Mouse (Mus musculus) liver, embryonic 14.5 days (tissue): ENCODE measurements around the gene Top3a. TPM values are rescaled to one million over a fixed set of nuclear protein-coding genes. Genes with fewer than 3 reads are reported as not detected.

ENCODE experiments used
- ATAC-seq: fragments of 200-750 bp; cut with Nextera tagmentation; 2 replicates; pipeline ENCODE4 v1.8.0; 2017; ENCODE audit warnings: moderate number of reproducible peaks, mild to moderate bottlenecking, moderate library complexity; ENCODE audit not compliant: insufficient read depth
- DNase-seq, 3 experiments: peaks; one replicate each; pipeline ENCODE4 v3.0.0-alpha.2; 2012 to 2013; ENCODE audit warnings: low read depth in 3 of 3, low spot score in 3 of 3
- H3K27ac ChIP-seq: fragments of 300-500 bp; sonication (generic); 2 replicates; pipeline ENCODE4 v1.5.1; 2014; ENCODE audit warnings: moderate library complexity, mild to moderate bottlenecking, control low read depth, inconsistent platforms
- H3K27me3 ChIP-seq: fragments of 300-500 bp; sonication (generic); 2 replicates; pipeline ENCODE4 v1.6.1; 2014; ENCODE audit warnings: mild to moderate bottlenecking, low read length, moderate library complexity; ENCODE audit not compliant: control insufficient read depth, insufficient read depth
- H3K36me3 ChIP-seq: fragments of 300-500 bp; sonication (generic); replicated peaks from 2 replicates; pipeline ENCODE4 v1.6.1; 2014; ENCODE audit warnings: low read depth; ENCODE audit not compliant: control insufficient read depth, insufficient read depth
- H3K4me1 ChIP-seq, 2 experiments: fragments of 200-500 bp in 1 of 2; fragments of 300-500 bp in 1 of 2; sonication (generic) in 1 of 2; replicated peaks; 2 replicates each; pipeline ENCODE4 v1.6.1; 2012 to 2014; ENCODE audit warnings: antibody characterized with exemption in 1 of 2, inconsistent platforms in 1 of 2, low read length in 1 of 2; ENCODE audit not compliant: control insufficient read depth in 2 of 2, insufficient read depth in 2 of 2
- H3K4me2 ChIP-seq: fragments of 300-500 bp; sonication (generic); 2 replicates; pipeline ENCODE4 v1.6.1; 2014; ENCODE audit warnings: low read depth, mild to moderate bottlenecking, control low read depth, moderate library complexity
- H3K4me3 ChIP-seq, 2 experiments: fragments of 200-500 bp in 1 of 2; fragments of 300-500 bp in 1 of 2; sonication (generic) in 1 of 2; 2 replicates each; pipeline ENCODE4 v1.5.1; 2012 to 2014; ENCODE audit warnings: low read depth in 2 of 2, low read length in 2 of 2, mild to moderate bottlenecking in 2 of 2, control low read depth in 1 of 2, inconsistent platforms in 1 of 2, moderate library complexity in 1 of 2; ENCODE audit not compliant: insufficient read depth in 1 of 2
- H3K9ac ChIP-seq: fragments of 300-500 bp; sonication (generic); replicated peaks from 2 replicates; pipeline ENCODE4 v1.6.1; 2014; ENCODE audit warnings: mild to moderate bottlenecking, control low read depth, moderate library complexity
- H3K9me3 ChIP-seq: fragments of 300-500 bp; sonication (generic); 2 replicates; pipeline ENCODE4 v1.6.1; 2016; ENCODE audit warnings: low read length, mixed read lengths; ENCODE audit not compliant: control insufficient read depth
- CTCF ChIP-seq: IDR thresholded peaks from 2 replicates; pipeline ENCODE4 v1.5.1; 2016; ENCODE audit warnings: antibody characterized with exemption, low read depth, control low read depth
- EP300 ChIP-seq: IDR thresholded peaks from 2 replicates; pipeline ENCODE4 v1.6.1; 2016; ENCODE audit warnings: antibody characterized with exemption, low read depth
- WGBS: fragments of 180-500 bp; shearing (Covaris S2); extraction: QIAGEN DNeasy Blood & Tissue Kit; methylation state at CpG from one replicate; pipeline ENCODE4 v1.1.7; 2014; ENCODE audit not compliant: insufficient replicate concordance; 5-methylcytosine and 5-hydroxymethylcytosine counted together
- polyA plus RNA-seq, 2 experiments: library from polyadenylated mRNA; depleted of rRNA in 1 of 2; stranded (reverse) in 1 of 2; unstranded in 1 of 2; fragments of >200 nt; fragmentation: Nextera tagmentation in 1 of 2; extraction: Ambion mirVana in 1 of 2; gene quantifications; 2 replicates each; pipeline versions ENCODE4 v1.2.1 to v1.2.3; 2012 to 2014

Top3a gene
- polyA plus RNA-seq, 2 experiments: 4.4 to 5.0 TPM

DNA sequence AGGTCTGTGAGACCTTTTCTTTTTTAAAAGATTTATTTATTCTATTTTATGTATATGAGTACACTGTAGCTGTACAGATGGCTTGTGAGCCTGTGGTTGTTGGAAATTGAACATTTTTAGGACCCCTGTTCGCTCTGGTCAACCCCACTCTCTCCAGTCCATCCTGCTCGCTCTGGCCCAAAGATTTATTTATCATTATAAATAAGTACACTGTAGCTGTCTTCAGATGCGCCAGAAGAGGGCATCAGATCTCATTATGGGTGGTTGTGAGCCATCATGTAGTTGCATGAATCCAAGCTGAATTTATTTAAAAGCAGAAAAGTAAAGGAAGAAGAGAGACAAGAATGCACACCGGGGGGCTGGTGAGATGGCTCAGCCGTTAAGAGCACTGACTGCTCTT, 42.0 kb downstream of the Top3a start:
- WGBS: 67% methylated on average over 5 of the region's 5 CpGs
- Histone ChIP-seq H3K36me3 (no peaks in the 10 kb centered on the region), H3K9ac (no peak overlapping the region), H3K4me2 (no peak overlapping the region), H3K9me3 (no peaks in the 10 kb centered on the region), H3K4me1 (peaks cover 4 to 9% of the 10 kb centered on the region in 2 experiments; a peak in 3 of 4 replicates), H3K27me3 (no peaks in the 10 kb centered on the region), H3K4me3 (no peak overlapping the region), H3K27ac (no peak overlapping the region)
- no peak for DNase-seq
- TF ChIP-seq EP300 (no peak), CTCF (peak; percentile 26; the same call in 1 of the 2 replicates)
- ATAC-seq: no peak

DNA sequence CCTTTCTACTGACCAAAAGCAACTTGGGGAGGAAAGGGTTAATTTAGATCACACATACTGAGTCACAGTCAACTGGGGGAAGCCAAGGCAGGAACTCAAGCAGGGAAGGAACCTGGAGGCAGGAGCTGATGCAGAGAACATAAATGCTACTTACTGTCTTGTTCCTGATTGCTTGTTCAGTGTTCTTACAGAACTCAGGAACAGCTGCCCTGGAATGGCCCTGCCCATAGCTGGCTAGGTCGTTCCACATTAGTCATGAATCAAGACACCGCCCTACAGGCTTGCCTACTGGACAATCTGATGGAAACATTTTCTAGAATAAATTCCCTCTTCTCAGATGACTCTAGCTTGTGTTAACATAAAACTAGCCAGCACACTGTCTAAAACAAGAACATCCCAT, 43.0 kb downstream of the Top3a start:
- Histone ChIP-seq H3K9me3 (no peaks in the 10 kb centered on the region), H3K9ac (no peak overlapping the region), H3K4me1 (peaks cover 4 to 10% of the 10 kb centered on the region in 2 experiments; a peak in 3 of 4 replicates), H3K4me2 (no peak overlapping the region), H3K27ac (no peak overlapping the region), H3K36me3 (no peaks in the 10 kb centered on the region), H3K27me3 (no peaks in the 10 kb centered on the region), H3K4me3 (no peak overlapping the region)
- 54% methylated on average over 2 of the region's 2 CpGs for WGBS
- ATAC-seq: no peak
- DNase-seq: no peak
- TF ChIP-seq CTCF (no peak), EP300 (no peak)

DNA sequence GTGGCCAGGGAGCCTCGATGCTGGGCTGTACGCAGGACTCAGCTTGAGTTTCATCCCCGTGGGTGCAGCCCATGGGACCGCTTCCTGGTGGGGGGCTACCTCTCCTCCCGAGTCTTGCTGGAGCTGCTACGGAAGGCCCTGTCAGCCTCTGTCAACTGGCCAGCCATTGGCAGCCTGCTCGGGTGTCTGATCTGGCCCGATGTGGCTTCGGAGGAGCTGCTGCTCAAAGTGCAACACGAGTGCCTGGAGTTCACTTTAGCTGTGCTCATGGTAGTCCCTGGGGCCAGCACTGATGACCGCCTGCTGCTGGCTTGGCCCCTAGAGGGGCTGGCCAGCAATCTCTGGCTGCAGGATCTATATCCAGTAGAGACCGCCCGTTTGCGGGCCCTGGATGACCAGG, 45.9 kb downstream of the Top3a start:
- TF ChIP-seq EP300 (no peak), CTCF (no peak)
- ATAC-seq (no peak), DNase-seq (no peak)
- Histone ChIP-seq H3K4me1 (peaks cover 14 to 20% of the 10 kb centered on the region in 2 experiments), H3K27me3 (no peaks in the 10 kb centered on the region), H3K9ac (no peak overlapping the region), H3K4me3 (no peak overlapping the region), H3K4me2 (no peak overlapping the region), H3K9me3 (no peaks in the 10 kb centered on the region), H3K27ac (no peak overlapping the region), H3K36me3 (no peaks in the 10 kb centered on the region)
- 87% methylated on average over 14 of the region's 14 CpGs for WGBS

DNA sequence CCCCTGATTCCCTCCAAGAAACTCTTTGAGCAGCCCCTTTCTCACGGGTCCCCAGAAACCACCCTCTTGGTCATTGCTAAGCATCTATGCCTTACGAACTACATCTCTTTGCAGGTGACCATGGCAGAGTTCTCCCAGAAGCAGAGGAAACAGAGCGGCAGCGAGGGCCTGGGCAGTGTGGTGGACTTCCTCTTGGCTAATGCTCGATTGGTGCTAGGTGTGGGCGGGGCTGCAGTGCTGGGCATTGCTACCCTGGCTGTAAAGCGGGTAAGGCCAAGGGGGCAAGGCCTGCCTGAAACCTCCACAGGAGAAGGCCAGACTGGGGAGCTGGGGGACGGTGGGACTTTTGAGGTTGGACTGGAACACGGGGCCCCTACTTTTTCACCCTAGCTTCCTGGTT, 47.0 kb downstream of the Top3a start:
- TF ChIP-seq EP300 (no peak), CTCF (no peak)
- H3K27me3 ChIP-seq: no peaks in the 10 kb centered on the region
- H3K4me1 ChIP-seq: peaks cover 16 to 24% of the 10 kb centered on the region in 2 experiments
- WGBS: 68% methylated on average over 9 of the region's 9 CpGs
- H3K9ac ChIP-seq: no peak overlapping the region
- DNase-seq: no peak
- H3K4me2 ChIP-seq: no peak overlapping the region
- no peaks in the 10 kb centered on the region for H3K9me3 ChIP-seq
- H3K27ac ChIP-seq: no peak overlapping the region
- H3K4me3 ChIP-seq: no peak overlapping the region
- H3K36me3 ChIP-seq: no peaks in the 10 kb centered on the region
- no peak for ATAC-seq

DNA sequence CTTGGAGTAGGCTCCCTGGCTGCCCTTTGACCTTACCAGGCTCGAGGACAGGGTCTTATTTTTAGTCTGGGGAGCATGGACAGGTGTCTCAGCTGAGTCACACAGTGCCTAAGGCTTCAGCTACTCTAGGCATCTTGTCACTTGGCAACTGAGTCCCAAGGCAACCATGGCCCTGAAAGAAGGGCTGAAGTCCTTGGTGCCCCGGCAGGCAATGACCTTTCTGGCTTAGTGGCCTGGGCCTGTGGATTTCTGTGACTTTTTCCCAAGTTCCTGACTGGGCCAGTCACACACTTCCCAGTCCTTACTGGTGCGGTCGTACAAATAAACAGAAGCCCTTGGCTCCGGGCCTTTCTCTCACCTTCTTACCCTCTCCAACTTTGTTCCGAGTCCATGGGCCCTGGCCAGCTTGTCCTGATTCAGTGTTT, 47.9 kb downstream of the Top3a start:
- Histone ChIP-seq H3K4me2 (peak overlapping the region; percentile 92), H3K27me3 (no peaks in the 10 kb centered on the region), H3K36me3 (no peaks in the 10 kb centered on the region), H3K4me1 (peaks cover 16 to 24% of the 10 kb centered on the region in 2 experiments), H3K9ac (peak overlapping the region; percentile 60), H3K27ac (no peak overlapping the region), H3K4me3 (peak overlapping the region; percentile 9 to 64; a peak in 2 of 4 replicates), H3K9me3 (no peaks in the 10 kb centered on the region)
- no peak for TF ChIP-seq CTCF
- no peak for TF ChIP-seq EP300
- no peak for ATAC-seq
- WGBS: 71% methylated on average over 6 of the region's 6 CpGs
- DNase-seq: no peak
